Mouse (Mus musculus): ENCODE results near the gene Apopt1. TPM values are rescaled to one million over a fixed set of nuclear protein-coding genes. Genes with fewer than 3 reads are reported as not detected.
A peak's percentile ranks its signal among the peaks of the same experiment; 100 is the strongest.
"Not testable (repeated sequence)": the region's sequence is repeated elsewhere in the genome, so short reads cannot be mapped to it uniquely, and the experiment has no call there.

The Apopt1 gene
- polyA plus RNA-seq, 1 experiment from 2014 or later: 51.2 TPM

DNA sequence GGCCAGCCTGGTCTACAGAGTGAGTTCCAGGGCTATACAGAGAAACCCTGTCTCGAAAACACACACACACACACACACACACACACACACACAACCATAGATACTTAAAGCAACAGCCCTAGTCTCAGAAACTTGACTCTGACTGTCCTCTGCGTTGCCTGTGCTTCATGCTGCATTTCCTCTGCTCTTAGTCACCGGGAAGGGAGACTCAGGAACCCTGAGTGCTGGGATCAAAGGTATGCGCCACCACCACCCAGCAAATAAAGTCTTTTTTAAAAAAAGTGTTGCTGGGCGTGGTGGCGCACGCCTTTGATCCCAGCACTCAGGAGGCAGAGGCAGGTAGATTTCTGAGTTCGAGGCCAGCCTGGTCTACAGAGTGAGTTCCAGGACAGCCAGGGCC lies 23.6 kb downstream of the Apopt1 start:
- 83% methylated on average over 8 of the region's 8 CpGs for WGBS
- H3K27me3 ChIP-seq; H3K9me3 ChIP-seq; H3K9ac ChIP-seq; H3K4me2 ChIP-seq; H3K4me3 ChIP-seq; H3K27ac ChIP-seq; H3K36me3 ChIP-seq; ATAC-seq (ENCODE audit: insufficient number of reproducible peaks, low FRiP score, low TSS enrichment, low read depth): not testable (repeated sequence)
- peaks cover 13% of the 10 kb centered on the region for H3K4me1 ChIP-seq

DNA sequence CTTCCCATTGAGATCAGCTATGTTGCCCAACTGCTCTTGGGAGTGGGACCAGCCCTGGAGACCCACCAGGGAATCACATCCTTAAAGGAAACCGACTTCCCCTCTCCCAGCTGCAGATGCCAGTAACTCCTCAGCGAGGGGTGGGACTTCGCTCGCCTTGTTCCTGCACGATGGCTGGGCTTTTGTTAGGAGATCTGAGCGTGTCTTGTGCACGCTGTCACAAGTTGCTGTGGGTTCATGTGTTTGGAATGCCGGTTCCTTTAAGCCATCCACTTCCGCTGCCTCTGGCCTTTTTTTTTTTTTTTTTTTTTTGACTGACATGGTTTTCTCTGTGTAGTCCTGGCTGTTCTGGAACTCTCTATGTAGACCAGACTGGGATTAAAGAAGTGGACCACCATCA lies 24.3 kb downstream of the Apopt1 start:
- Histone ChIP-seq H3K9me3 (no peaks in the 10 kb centered on the region), H3K27me3 (no peaks in the 10 kb centered on the region), H3K4me1 (peaks cover 6% of the 10 kb centered on the region), H3K27ac (no peak overlapping the region), H3K4me2 (no peak overlapping the region), H3K36me3 (no peaks in the 10 kb centered on the region), H3K4me3 (no peak overlapping the region), H3K9ac (no peak overlapping the region)
- no peak for ATAC-seq (ENCODE audit: insufficient number of reproducible peaks, low FRiP score, low TSS enrichment, low read depth)
- WGBS: 65% methylated on average over 9 of the region's 9 CpGs

DNA sequence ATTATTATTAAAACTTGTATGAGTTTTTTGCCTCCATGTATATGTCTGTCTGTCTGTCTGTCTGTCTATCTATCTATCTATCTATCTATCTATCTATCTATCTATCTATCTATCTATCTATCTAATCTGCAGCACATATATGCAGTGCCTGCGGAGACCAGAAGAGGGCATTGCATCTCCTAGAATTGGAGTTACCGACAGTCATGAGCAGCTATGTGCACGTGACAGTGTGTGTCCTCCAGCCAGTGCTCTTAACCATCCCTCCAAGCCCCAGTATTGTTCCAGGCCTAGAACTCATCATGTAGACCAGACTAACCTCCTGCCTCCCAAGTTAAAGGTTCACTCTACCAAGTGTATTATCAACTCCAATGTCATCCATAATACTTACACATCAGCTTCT lies 25.7 kb downstream of the Apopt1 start:
- Histone ChIP-seq H3K9ac (no peak overlapping the region), H3K9me3 (no peaks in the 10 kb centered on the region), H3K27me3 (no peaks in the 10 kb centered on the region), H3K4me3 (no peak overlapping the region), H3K27ac (no peak overlapping the region), H3K4me1 (no peaks in the 10 kb centered on the region), H3K4me2 (no peak overlapping the region), H3K36me3 (no peaks in the 10 kb centered on the region)
- 14% methylated on average over 3 of the region's 3 CpGs for WGBS
- ATAC-seq (ENCODE audit: insufficient number of reproducible peaks, low FRiP score, low TSS enrichment, low read depth): no peak

DNA sequence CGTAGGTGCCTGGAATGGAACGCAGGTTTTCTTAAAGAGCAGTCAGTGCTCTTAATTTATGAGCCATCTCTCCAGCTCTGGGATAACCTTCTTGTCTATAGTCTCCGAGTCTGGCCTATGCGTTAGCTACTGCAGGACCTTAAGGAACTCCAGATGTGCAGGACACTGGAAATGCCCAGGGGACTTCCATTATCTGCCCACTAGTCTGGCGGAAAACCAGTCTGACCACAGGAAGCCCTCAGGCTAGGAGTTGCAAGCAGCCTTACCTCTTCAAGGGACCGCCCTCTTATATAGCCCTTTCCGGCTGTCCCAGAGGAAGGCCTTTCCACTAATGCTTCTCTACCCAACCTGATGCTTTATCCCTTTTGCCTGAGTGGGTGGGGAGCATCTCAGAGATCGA lies 28.3 kb downstream of the Apopt1 start:
- 41% methylated on average over 8 of the region's 8 CpGs for WGBS
- no peak overlapping the region for H3K4me2 ChIP-seq
- no peaks in the 10 kb centered on the region for H3K9me3 ChIP-seq
- no peak overlapping the region for H3K27ac ChIP-seq
- no peaks in the 10 kb centered on the region for H3K27me3 ChIP-seq
- ATAC-seq (ENCODE audit: insufficient number of reproducible peaks, low FRiP score, low TSS enrichment, low read depth): no peak
- H3K9ac ChIP-seq: no peak overlapping the region
- no peaks in the 10 kb centered on the region for H3K36me3 ChIP-seq
- H3K4me3 ChIP-seq: no peak overlapping the region
- H3K4me1 ChIP-seq: peaks cover 19% of the 10 kb centered on the region

DNA sequence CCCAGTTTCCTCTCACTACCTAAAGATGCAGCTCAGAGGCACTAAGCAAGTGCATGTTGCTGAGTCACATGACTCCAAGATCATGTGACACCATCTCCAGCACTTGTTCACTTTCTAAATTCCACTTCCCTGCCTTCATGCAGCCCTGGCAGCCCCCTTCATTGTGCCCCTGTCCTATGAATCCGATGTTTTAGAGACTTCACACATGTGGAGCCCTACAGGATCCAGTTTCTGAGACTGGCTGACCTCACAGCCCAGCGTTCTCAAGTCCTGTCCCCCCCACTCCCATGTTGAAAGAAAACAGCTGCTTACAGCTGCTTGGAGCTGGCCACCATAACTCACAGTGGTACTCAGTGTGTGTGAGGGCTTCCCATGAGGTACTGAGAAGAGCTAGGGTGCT lies 30.4 kb downstream of the Apopt1 start:
- Histone ChIP-seq H3K27ac (peak overlapping the region; percentile 57; the same call in 1 of the 2 replicates), H3K9me3 (no peaks in the 10 kb centered on the region), H3K36me3 (no peaks in the 10 kb centered on the region), H3K4me2 (no peak overlapping the region), H3K4me3 (no peak overlapping the region), H3K9ac (no peak overlapping the region), H3K4me1 (peaks cover 29% of the 10 kb centered on the region), H3K27me3 (no peaks in the 10 kb centered on the region)
- 55% methylated on average over 2 of the region's 2 CpGs for WGBS
- peak; percentile 22; the same call in 1 of the 2 replicates for ATAC-seq (ENCODE audit: insufficient number of reproducible peaks, low FRiP score, low TSS enrichment, low read depth)

DNA sequence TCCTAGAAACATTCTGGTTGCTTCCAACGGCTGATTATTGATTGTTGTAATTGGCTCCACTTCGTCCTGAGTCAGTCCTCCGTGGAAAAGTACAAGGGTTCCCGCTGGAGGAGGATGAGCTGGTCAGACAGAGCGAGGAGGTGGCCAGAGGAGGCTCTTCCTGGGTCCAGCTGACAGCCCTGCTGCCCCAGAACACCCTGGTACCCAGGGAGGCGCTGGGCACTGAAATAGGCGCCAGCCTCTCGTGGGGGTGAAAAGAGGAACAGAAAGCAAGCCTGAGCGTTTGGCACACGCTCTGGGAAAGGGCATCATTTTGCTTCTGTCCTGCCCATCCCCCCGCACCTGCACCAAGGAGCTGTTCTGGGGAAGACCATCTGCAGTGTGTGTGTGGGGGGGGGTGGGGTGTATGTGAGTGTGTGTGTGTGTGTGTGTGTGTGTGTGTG lies 30.9 kb downstream of the Apopt1 start:
- no peak overlapping the region for H3K4me2 ChIP-seq
- no peaks in the 10 kb centered on the region for H3K9me3 ChIP-seq
- H3K36me3 ChIP-seq: no peaks in the 10 kb centered on the region
- H3K27ac ChIP-seq: no peak overlapping the region
- no peak for ATAC-seq (ENCODE audit: insufficient number of reproducible peaks, low FRiP score, low TSS enrichment, low read depth)
- H3K4me1 ChIP-seq: peaks cover 29% of the 10 kb centered on the region
- H3K27me3 ChIP-seq: no peaks in the 10 kb centered on the region
- WGBS: 76% methylated on average over 11 of the region's 11 CpGs
- no peak overlapping the region for H3K4me3 ChIP-seq
- no peak overlapping the region for H3K9ac ChIP-seq

DNA sequence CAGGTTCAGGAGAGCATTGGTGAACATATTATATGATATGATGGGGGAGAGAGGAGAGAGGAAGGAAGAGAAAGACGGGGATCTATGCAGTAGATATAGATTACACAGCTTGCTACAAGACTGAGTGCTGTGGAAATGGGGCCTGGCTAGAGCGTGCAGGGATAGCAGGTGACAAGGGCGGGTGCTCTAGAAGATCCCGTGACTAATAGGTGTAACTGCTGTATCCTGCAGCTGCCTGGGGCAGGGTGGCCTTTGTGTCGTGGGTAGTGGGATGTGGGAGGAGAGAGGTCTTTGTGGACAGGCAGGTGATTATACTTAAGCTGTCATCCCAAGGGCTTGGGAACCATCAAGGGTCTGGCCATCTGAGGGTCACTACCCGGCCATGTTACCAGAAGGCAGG lies 32.2 kb downstream of the Apopt1 start:
- Histone ChIP-seq H3K9ac (no peak overlapping the region), H3K27me3 (no peaks in the 10 kb centered on the region), H3K27ac (peak overlapping the region; percentile 73), H3K36me3 (no peaks in the 10 kb centered on the region), H3K9me3 (no peaks in the 10 kb centered on the region), H3K4me1 (peaks cover 29% of the 10 kb centered on the region), H3K4me3 (no peak overlapping the region), H3K4me2 (no peak overlapping the region)
- ATAC-seq (ENCODE audit: insufficient number of reproducible peaks, low FRiP score, low TSS enrichment, low read depth): no peak
- WGBS: 75% methylated on average over 6 of the region's 6 CpGs

DNA sequence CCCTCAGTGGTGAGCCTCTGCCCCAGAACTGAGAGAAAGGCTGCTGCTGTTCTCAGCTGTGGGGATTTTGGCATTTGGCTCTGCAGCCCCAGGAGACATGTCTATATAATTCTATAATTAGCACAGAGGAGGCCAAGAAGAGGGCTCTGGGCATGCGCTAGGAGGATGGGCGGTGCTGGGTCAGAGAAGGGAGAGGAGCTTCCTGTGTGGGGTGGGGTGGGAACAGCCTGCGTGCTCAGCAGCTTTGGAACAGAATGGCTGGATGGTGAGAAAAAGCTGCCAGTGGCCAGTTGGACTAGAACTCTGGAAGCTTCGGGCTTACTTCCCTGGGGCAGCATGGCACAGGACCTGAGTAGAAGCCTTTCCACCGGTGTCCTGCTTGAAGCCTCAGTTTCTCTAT lies 33.0 kb downstream of the Apopt1 start:
- H3K9me3 ChIP-seq: no peaks in the 10 kb centered on the region
- H3K9ac ChIP-seq: 0 out of 2 replicates have a peak overlapping the region, but pooled peaks have one; percentile 17
- 31% methylated on average over 5 of the region's 5 CpGs for WGBS
- H3K4me1 ChIP-seq: peaks cover 29% of the 10 kb centered on the region
- no peak overlapping the region for H3K4me3 ChIP-seq
- peak overlapping the region; percentile 76 for H3K27ac ChIP-seq
- H3K36me3 ChIP-seq: no peaks in the 10 kb centered on the region
- peak overlapping the region; percentile 19; the same call in 1 of the 2 replicates for H3K4me2 ChIP-seq
- peak; percentile 66 for ATAC-seq (ENCODE audit: insufficient number of reproducible peaks, low FRiP score, low TSS enrichment, low read depth)
- no peaks in the 10 kb centered on the region for H3K27me3 ChIP-seq

DNA sequence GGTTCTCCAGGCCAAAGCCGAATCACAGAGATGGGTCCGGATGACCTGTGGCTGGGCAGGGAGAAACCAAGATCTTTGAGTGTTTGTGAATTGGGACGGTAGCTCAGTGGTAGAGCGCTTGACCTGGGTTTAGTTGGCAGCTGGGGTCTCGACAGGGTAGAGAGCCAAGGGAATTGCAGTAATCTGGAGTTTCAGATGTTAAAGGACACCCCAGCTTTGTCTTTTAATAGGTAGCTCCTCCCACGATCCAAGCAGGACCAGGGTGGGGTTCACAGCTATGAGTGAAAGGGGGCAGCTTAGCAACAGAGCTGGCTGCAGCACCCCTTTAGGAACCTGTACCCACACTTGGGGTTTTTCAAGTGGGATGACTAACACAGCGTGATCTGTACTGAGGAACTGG lies 34.4 kb downstream of the Apopt1 start:
- Histone ChIP-seq H3K27ac (no peak overlapping the region), H3K4me3 (no peak overlapping the region), H3K36me3 (no peaks in the 10 kb centered on the region), H3K4me2 (no peak overlapping the region), H3K27me3 (no peaks in the 10 kb centered on the region), H3K4me1 (peaks cover 29% of the 10 kb centered on the region), H3K9ac (no peak overlapping the region), H3K9me3 (no peaks in the 10 kb centered on the region)
- ATAC-seq (ENCODE audit: insufficient number of reproducible peaks, low FRiP score, low TSS enrichment, low read depth): no peak
- WGBS: 82% methylated on average over 7 of the region's 7 CpGs

DNA sequence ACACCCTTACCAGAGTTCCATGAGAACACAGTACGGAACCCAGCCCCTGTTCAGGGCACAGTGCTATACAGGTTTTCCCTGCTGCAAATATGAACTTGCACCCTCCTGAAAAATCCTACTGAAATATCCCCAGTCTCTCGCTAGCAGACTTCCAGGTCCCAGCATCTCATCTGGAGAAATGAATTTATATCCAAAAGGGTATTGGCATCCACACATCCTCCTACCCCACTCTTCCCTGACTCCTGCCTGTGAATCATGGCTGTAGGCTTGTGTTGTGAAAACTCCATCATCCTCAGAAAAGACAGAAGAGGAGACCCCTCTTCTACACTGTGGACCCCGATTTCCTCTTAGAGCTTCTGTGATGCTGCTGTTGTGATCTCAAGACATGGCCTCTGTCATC lies 37.7 kb downstream of the Apopt1 start:
- H3K4me2 ChIP-seq: no peak overlapping the region
- WGBS: 95% methylated on average over 3 of the region's 3 CpGs
- H3K4me1 ChIP-seq: peaks cover 20% of the 10 kb centered on the region

DNA sequence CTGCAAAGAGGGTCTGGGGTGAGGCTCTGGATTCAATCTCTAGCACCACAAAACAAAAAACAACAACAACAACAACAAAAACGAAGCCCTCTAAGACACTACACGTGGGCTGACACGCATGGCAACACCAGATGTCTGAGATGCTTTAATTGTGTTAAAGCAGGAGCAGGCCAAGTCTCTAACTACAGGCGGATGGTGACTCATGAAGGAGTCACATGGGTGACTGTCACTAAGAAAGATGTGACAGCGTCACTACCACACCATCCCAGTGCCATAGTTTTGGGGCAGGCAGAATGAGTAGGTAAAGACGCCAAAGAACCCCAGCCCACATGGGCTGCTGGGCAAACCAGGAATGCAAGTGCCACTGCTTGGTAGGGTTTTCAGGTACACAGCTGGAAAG lies 39.4 kb downstream of the Apopt1 start:
- H3K9ac ChIP-seq: no peak overlapping the region
- WGBS: 78% methylated on average over 6 of the region's 6 CpGs
- peaks cover 7% of the 10 kb centered on the region for H3K4me1 ChIP-seq
- ATAC-seq (ENCODE audit: insufficient number of reproducible peaks, low FRiP score, low TSS enrichment, low read depth): no peak
- no peak overlapping the region for H3K4me2 ChIP-seq
- H3K27me3 ChIP-seq: no peaks in the 10 kb centered on the region
- H3K27ac ChIP-seq: no peak overlapping the region
- H3K9me3 ChIP-seq: no peaks in the 10 kb centered on the region
- H3K36me3 ChIP-seq: no peaks in the 10 kb centered on the region
- H3K4me3 ChIP-seq: no peak overlapping the region

More for the DNA sequence above, 37.7 kb downstream of the Apopt1 start:
- H3K9me3 ChIP-seq: no peaks in the 10 kb centered on the region
- H3K9ac ChIP-seq: no peak overlapping the region
- no peaks in the 10 kb centered on the region for H3K36me3 ChIP-seq
- no peak for ATAC-seq (ENCODE audit: insufficient number of reproducible peaks, low FRiP score, low TSS enrichment, low read depth)
- H3K27ac ChIP-seq: no peak overlapping the region
- no peaks in the 10 kb centered on the region for H3K27me3 ChIP-seq
- no peak overlapping the region for H3K4me3 ChIP-seq

DNA sequence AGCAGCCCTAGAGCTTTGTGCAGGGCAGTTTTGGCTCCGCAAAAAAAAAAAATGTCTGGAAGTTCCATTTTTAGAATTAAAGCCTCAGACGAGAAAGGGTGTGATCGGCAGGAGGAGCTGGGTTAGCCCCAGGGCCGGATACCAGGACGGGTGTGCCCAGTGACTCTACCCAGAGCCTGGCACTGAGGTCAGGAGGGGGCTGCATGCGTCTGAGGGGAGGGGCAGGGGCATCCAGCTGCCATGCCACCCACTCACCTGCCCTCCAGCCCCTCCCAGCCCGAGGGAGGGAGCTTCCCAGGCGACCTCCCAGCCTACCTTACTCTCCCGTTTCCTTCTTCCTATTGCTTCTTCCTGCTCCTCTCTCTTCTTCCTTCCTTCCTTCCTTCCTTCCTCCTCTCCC lies 40.3 kb downstream of the Apopt1 start:
- no peaks in the 10 kb centered on the region for H3K27me3 ChIP-seq
- H3K4me1 ChIP-seq: peaks cover 14% of the 10 kb centered on the region
- peak overlapping the region; percentile 47; the same call in 1 of the 2 replicates for H3K27ac ChIP-seq
- no peaks in the 10 kb centered on the region for H3K36me3 ChIP-seq
- WGBS: 37% methylated on average over 9 of the region's 9 CpGs
- no peaks in the 10 kb centered on the region for H3K9me3 ChIP-seq
- H3K4me2 ChIP-seq: no peak overlapping the region
- no peak overlapping the region for H3K4me3 ChIP-seq
- no peak overlapping the region for H3K9ac ChIP-seq
- no peak for ATAC-seq (ENCODE audit: insufficient number of reproducible peaks, low FRiP score, low TSS enrichment, low read depth)

DNA sequence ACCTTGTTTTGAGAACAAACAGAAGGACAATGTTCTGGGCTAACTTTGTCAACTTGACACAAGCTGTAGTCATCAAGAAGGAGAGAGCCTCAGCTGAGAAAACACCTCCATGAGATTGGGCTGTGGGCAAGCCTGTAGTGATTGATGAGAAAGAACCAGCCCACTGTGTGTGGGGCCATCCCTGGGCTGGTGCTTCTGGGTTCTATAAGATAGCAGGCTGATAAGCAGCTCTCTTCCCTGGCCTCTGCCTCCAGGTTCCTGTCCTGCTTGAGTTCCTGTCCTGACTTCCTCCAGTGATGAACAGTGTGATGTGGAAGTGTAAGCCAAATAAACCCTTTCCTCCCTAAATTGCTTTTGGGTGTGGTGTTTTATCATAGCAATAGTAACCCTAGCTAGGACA lies 41.6 kb downstream of the Apopt1 start:
- H3K9ac ChIP-seq: no peak overlapping the region
- no peak overlapping the region for H3K4me3 ChIP-seq
- no peaks in the 10 kb centered on the region for H3K36me3 ChIP-seq
- no peaks in the 10 kb centered on the region for H3K27me3 ChIP-seq
- peaks cover 19% of the 10 kb centered on the region for H3K4me1 ChIP-seq
- no peak overlapping the region for H3K4me2 ChIP-seq
- ATAC-seq (ENCODE audit: insufficient number of reproducible peaks, low FRiP score, low TSS enrichment, low read depth): no peak
- no peak overlapping the region for H3K27ac ChIP-seq
- H3K9me3 ChIP-seq: no peaks in the 10 kb centered on the region

Data from limb, embryonic 15.5 days (tissue).